Mouse (Mus musculus) cortical plate, adult 2 months (tissue): ENCODE data around the gene Guca2a. TPM values are rescaled to one million over a fixed set of nuclear protein-coding genes. Genes with fewer than 3 reads are reported as not detected.

Experiments used
- H3K27ac ChIP-seq: fragments of 200-500 bp; 2 replicates; pipeline ENCODE4 v1.5.1; 2012; ENCODE audit warnings: low read length, control low read depth, inconsistent platforms; ENCODE audit not compliant: insufficient read depth
- H3K4me1 ChIP-seq: fragments of 200-500 bp; 2 replicates; pipeline ENCODE4 v1.6.1; 2011; ENCODE audit warnings: low read length; ENCODE audit not compliant: control insufficient read depth, insufficient read depth
- H3K4me3 ChIP-seq: fragments of 200-500 bp; 2 replicates; pipeline ENCODE4 v1.5.1; 2011; ENCODE audit warnings: mild to moderate bottlenecking, low read length, control low read depth; ENCODE audit not compliant: insufficient read depth
- CTCF ChIP-seq: fragments of 200-500 bp; IDR thresholded peaks from 2 replicates; pipeline ENCODE4 v1.5.1; 2011; ENCODE audit warnings: mild to moderate bottlenecking, control low read depth, low read length; ENCODE audit not compliant: insufficient read depth; ENCODE audit errors: extremely low read depth
- POLR2A ChIP-seq: fragments of 200-500 bp; IDR thresholded peaks from 2 replicates; pipeline ENCODE4 v1.6.1; 2011; ENCODE audit warnings: mild to moderate bottlenecking, low read length, control low read depth; ENCODE audit not compliant: insufficient read depth; ENCODE audit errors: extremely low read depth
- polyA plus RNA-seq: library from polyadenylated mRNA; depleted of rRNA; stranded (reverse); fragments of >200 nt; gene quantifications from 2 replicates; pipeline ENCODE4 v1.2.3, GENCODE M21; 2012

The Guca2a gene
- polyA plus RNA-seq, 1 experiment: not detected

DNA sequence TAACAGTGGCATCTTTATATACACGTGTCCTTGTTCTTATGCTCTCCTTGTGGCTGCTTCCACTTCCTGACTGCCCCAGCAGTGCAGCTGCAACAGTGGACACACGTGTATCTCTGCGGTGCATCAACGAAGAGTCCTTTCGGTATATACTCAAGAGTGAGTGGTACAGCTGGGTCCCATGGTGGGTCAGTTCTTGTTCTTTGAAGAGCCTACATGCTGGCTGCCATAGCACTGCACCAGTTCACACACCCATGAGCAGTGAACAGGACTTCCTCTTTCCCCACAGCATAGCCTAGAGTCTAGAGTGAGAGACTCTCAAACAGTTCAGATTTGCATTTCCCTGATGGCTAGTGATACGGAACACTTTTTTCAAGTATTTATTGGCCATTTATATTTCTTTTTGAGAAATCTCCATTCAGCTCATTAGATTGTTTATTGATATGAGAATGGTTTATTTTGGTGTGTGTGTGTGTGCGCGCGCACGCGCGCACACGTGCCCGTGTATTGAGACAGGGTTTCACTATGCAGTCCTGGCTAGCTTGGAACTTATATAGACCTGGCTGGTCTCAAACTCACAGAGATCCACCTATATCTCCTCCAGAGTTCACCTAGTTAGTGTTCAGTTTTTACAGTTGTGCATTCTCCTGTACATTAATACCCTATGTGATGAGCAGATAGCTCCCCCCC, 26.0 kb downstream of the Guca2a start:
- no peak for TF ChIP-seq POLR2A
- H3K4me1 ChIP-seq: no peaks in the 10 kb centered on the region
- H3K27ac ChIP-seq: no peak overlapping the region
- no peak overlapping the region for H3K4me3 ChIP-seq

DNA sequence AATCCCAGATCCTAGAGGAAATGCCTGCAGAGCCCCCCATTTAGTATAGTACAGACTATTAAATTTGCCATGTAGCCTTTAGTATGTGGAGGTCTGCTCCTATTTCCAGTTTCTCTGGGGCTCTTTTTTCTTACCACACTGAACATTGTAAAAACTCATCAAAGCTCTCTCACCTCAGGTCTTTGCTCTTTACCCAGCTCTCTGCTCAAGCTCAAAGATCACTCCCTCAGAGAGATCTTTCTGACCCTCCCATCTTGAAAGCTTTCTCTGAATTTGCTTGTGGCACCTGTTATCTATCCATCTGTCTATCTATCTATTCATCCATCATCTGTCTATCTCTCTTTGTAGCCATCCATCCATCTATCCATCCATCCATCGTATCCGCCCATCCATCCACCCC, 27.7 kb downstream of the Guca2a start:
- Histone ChIP-seq H3K4me1 (no peaks in the 10 kb centered on the region), H3K27ac (no peak overlapping the region), H3K4me3 (no peak overlapping the region)
- no peak for TF ChIP-seq CTCF
- no peak for TF ChIP-seq POLR2A

DNA sequence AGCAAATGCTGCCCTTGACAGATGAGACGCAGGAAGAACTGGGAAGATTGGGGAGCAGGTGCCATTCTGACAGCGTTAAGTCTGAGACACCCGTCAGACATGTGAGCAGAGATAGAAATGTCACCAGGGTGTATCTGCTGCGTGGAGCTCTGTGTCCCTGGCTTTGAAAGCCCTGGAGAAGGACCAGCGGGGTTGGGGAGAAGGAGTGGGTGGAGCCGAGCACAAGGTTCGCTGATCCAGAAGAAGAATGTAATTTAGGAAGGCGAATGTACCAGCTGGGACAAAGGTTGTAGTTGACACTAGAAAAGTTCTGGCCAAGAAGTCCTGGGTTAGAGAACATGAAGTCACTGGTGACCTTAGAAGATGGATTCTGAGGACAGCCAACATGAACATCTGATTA, 28.6 kb downstream of the Guca2a start:
- H3K27ac ChIP-seq: no peak overlapping the region
- TF ChIP-seq POLR2A: no peak
- TF ChIP-seq CTCF: no peak
- H3K4me1 ChIP-seq: no peaks in the 10 kb centered on the region
- no peak overlapping the region for H3K4me3 ChIP-seq

DNA sequence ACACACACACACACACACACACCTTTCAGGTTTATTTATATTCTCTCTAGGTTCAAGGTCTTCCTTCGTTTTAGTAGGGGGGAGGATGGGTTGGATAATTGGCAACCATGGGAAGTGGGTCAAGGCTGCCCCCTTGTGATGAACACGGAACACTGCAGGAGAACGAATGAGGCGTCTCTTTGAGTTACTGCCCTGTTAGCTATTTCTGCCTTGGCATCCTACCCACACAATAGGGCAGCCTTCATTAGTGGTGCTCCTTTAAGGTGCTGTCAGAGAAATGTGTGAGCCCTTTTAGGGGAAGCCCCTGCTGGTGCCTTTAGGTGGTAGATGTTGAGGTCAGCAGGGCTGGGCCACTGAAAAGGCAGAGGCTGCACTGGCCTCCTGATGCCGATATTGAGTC, 29.9 kb downstream of the Guca2a start:
- no peak overlapping the region for H3K4me3 ChIP-seq
- H3K27ac ChIP-seq: no peak overlapping the region
- TF ChIP-seq CTCF: peak; percentile 90
- TF ChIP-seq POLR2A: no peak
- no peaks in the 10 kb centered on the region for H3K4me1 ChIP-seq

DNA sequence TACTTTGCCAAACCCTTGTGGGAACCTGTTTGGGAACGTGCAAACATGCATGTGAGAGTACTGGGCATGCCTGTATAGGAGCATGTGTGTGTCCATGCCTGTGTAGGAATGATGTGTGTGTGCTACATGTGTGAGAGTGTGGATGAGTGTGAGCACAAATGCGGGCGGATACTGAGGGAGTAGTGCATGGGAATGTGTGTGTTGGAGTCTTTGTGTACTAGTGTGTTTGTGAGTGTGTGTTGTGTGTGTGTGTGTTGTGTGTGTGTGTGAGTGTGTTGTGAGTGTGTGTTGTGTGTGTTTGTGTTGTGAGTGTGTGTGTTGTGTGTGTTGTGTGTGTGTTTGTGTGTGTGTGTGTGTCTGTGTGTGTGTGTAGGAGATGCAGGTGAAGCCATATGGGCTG, 30.7 kb downstream of the Guca2a start:
- Histone ChIP-seq H3K4me1 (no peaks in the 10 kb centered on the region), H3K4me3 (no peak overlapping the region)
- TF ChIP-seq CTCF: no peak
- no peak for TF ChIP-seq POLR2A

DNA sequence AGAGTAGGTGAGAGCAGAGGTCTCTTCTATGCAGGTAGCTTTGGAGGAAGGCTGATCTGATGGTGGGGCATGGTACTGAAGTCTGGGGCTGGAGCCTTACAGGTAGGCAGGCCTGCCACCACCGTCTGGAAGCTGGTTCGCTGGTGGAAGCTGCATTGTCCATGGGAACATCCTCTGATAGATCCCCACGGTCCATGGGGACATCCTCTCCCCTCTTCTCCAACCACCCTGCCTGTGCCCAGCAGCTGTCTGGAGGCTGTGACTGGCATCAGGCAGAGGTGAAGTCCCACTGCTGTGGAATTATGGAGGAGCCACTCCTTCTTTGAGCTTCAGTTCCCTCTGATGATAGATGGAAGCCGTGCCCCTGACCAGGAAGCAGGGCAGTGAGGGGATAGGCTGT, 31.1 kb downstream of the Guca2a start:
- TF ChIP-seq CTCF: no peak
- TF ChIP-seq POLR2A: no peak
- H3K4me3 ChIP-seq: no peak overlapping the region
- H3K4me1 ChIP-seq: no peaks in the 10 kb centered on the region
- no peak overlapping the region for H3K27ac ChIP-seq

More for the DNA sequence above, 30.7 kb downstream of the Guca2a start:
- no peak overlapping the region for H3K27ac ChIP-seq

DNA sequence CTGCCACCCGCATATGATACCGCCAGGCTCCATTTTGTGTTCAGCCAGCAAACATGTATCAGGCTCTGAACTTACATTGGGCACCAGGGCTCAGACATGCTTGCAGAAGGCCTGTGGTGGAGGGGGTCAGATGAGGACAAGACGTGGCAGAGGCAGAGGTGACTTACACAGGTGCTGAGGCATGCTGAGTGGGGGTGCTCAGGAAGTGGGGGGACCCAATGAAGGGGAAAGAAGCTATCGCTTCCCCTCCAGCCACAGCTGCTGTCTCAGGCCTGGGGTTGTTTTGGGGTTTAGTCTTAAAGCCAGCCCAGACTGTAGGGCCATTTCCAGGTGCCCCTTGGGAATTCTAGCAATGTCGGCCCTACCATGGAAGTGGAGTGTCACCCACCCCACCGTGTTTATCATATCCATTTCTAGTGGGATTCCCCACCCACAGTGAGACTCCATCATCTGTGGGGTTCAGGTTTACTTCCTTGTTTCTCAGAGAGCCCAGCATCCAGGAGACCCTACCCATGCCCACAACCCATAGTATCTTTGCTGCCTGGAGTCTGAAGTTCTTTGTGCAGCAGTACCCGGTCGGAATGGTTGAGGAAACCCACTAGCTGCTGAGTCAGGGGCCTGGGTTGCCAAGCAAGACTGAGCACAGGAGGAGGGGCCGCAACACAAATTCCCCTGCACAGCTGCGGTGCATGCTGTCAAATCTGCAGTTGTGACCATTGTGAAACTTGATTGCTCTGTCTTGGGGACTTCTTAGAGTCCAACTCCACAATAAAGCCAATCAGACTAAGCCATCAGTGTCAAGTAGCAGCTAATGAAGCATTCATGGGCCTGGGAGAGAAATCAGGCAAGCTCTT, 32.1 kb downstream of the Guca2a start:
- TF ChIP-seq POLR2A (no peak), CTCF (no peak)
- Histone ChIP-seq H3K4me1 (no peaks in the 10 kb centered on the region), H3K27ac (no peak overlapping the region), H3K4me3 (no peak overlapping the region)

DNA sequence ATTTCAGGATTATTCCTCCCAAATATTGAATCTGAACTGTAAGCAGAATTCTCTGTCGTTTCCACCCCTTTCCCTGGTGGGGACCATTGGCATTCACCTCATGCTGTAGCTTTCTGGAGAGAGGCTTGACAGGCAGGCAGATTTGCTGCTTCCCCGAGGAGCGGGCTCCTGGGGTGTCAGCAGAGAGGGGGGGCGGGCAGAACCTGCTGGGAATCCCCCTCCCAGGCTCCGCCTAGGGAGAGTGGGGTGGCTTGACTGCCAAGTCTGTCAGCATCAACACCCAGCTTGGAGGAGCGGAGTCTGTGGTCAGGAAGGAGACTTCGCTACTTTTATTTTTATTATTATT, 32.7 kb downstream of the Guca2a start:
- Histone ChIP-seq H3K4me1 (no peaks in the 10 kb centered on the region), H3K4me3 (no peak overlapping the region), H3K27ac (no peak overlapping the region)
- no peak for TF ChIP-seq POLR2A
- TF ChIP-seq CTCF: no peak

DNA sequence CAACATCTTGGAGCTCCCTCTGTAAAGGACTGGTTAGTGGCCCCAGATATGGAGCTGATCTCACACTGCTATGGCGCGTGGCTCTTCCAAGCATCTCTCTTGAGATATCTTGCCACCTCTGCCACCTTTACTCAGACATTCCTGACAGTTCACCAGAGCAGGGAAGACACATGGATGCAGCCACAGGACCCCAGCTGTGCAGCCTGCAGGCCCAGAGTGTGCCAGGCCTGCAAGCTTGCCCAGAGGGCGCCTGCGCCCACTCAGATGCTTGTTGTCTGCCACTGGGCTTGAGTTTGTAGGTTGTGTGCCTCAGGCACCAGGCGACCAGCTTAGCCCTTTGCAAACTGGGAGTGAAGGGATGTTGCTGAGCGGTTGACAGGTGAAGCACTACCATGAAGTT, 33.2 kb downstream of the Guca2a start:
- H3K27ac ChIP-seq: no peak overlapping the region
- H3K4me1 ChIP-seq: no peaks in the 10 kb centered on the region
- no peak overlapping the region for H3K4me3 ChIP-seq
- TF ChIP-seq CTCF: no peak
- TF ChIP-seq POLR2A: no peak

DNA sequence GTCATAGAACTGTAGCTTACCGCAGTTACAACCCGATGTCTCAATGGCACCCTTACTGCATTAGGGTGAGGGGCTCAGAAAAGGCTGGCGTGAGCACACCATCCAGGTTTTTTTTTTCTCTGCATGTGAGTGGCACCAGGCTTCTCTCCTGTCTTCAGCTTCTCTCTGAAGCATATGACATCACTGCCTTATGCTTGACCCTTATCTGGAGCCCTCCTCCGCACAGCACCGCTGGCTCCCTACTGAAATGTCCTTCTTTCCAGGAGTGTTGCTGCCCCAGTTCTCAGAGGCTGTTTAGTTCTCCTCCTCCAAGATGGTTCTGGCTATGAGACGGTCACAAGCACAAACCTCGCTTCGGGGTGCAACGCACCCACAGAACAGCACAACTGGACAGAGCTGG, 33.7 kb downstream of the Guca2a start:
- Histone ChIP-seq H3K4me3 (no peak overlapping the region), H3K27ac (no peak overlapping the region), H3K4me1 (no peaks in the 10 kb centered on the region)
- TF ChIP-seq CTCF (no peak), POLR2A (no peak)

DNA sequence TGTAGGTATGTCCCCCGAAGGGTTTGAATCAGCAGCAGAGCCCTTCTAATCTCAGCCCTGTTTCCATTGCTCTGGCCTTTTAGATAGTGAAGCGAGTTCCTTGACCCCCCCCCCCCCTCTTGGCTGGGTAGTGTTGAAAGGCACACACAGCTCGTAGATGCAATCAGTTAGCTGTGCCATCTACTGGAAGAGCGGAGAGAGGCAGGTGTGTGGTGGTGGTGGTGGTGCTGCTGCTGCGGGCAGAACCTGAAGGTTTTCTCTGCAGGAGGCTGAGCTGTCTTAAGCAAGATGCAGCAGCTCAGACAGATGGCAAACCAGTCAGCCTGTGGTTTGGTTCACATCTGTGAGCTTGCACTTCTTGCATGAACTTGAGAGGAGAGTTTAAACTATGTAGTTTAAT, 35.2 kb downstream of the Guca2a start:
- TF ChIP-seq CTCF (peak; percentile 42), POLR2A (no peak)
- Histone ChIP-seq H3K4me1 (no peaks in the 10 kb centered on the region), H3K4me3 (no peak overlapping the region), H3K27ac (no peak overlapping the region)
